Mouse (Mus musculus): Measurements from ENCODE around the gene Myo6. TPM values are rescaled to one million over a fixed set of nuclear protein-coding genes. Genes with fewer than 3 reads are reported as not detected.

Myo6 gene
- polyA plus RNA-seq, 1 experiment from 2014 or later: 60.8 TPM

- no peak overlapping the region for H3K4me3 ChIP-seq (ENCODE audit: low read length)
- no peak overlapping the region for H3K9ac ChIP-seq (ENCODE audit: low read depth, low read length)
- 0 out of 2 replicates have a peak, but pooled peaks have one; percentile 6 for ATAC-seq (ENCODE audit: low FRiP score, low TSS enrichment)
- H3K36me3 ChIP-seq (ENCODE audit: control insufficient read depth, insufficient read depth, low read length): no peaks in the 10 kb centered on the region; the same call in 1 of the 2 replicates
- no peak overlapping the region for H3K27ac ChIP-seq (ENCODE audit: low read depth, low read length)
- WGBS: 76% methylated on average over 1 of the region's 1 CpGs
- H3K27me3 ChIP-seq (ENCODE audit: control insufficient read depth, insufficient read depth, low read length): no peaks in the 10 kb centered on the region
- no peaks in the 10 kb centered on the region for H3K4me1 ChIP-seq (ENCODE audit: control insufficient read depth, insufficient read depth, low read length)
- no peak overlapping the region for H3K4me2 ChIP-seq (replicated peaks; ENCODE audit: low read depth, low read length)
- H3K9me3 ChIP-seq (ENCODE audit: control insufficient read depth, low read length): peaks cover 4% of the 10 kb centered on the region
Observed at GRCm38 (mm10) chr9:80237184-80237799, 72.5 kb downstream of the Myo6 start.

GRCm38 (mm10) chr9:80241719-80242118 is 76.9 kb downstream of the Myo6 start:
- ATAC-seq (ENCODE audit: low FRiP score, low TSS enrichment): no peak
- H3K9me3 ChIP-seq (ENCODE audit: control insufficient read depth, low read length): peaks cover 4% of the 10 kb centered on the region
- no peak overlapping the region for H3K9ac ChIP-seq (ENCODE audit: low read depth, low read length)
- H3K4me3 ChIP-seq (ENCODE audit: low read length): no peak overlapping the region
- 73% methylated on average over 6 of the region's 6 CpGs for WGBS
- no peak overlapping the region for H3K27ac ChIP-seq (ENCODE audit: low read depth, low read length)
- H3K4me2 ChIP-seq (replicated peaks; ENCODE audit: low read depth, low read length): no peak overlapping the region
- no peaks in the 10 kb centered on the region for H3K27me3 ChIP-seq (ENCODE audit: control insufficient read depth, insufficient read depth, low read length)
- no peaks in the 10 kb centered on the region for H3K4me1 ChIP-seq (ENCODE audit: control insufficient read depth, insufficient read depth, low read length)
- H3K36me3 ChIP-seq (ENCODE audit: control insufficient read depth, insufficient read depth, low read length): peaks cover 1% of the 10 kb centered on the region; the same call in 1 of the 2 replicates

- Histone ChIP-seq H3K9ac (ENCODE audit: low read depth, low read length) (no peak overlapping the region), H3K4me1 (ENCODE audit: control insufficient read depth, insufficient read depth, low read length) (no peaks in the 10 kb centered on the region), H3K4me3 (ENCODE audit: low read length) (no peak overlapping the region), H3K36me3 (ENCODE audit: control insufficient read depth, insufficient read depth, low read length) (no peaks in the 10 kb centered on the region; the same call in 1 of the 2 replicates), H3K27me3 (ENCODE audit: control insufficient read depth, insufficient read depth, low read length) (no peaks in the 10 kb centered on the region), H3K4me2 (replicated peaks; ENCODE audit: low read depth, low read length) (no peak overlapping the region), H3K9me3 (ENCODE audit: control insufficient read depth, low read length) (no peaks in the 10 kb centered on the region), H3K27ac (ENCODE audit: low read depth, low read length) (no peak overlapping the region)
- 87% methylated on average over 10 of the region's 10 CpGs for WGBS
- no peak for ATAC-seq (ENCODE audit: low FRiP score, low TSS enrichment)
Observed at GRCm38 (mm10) chr9:80252146-80252545, 87.3 kb downstream of the Myo6 start.

GRCm38 (mm10) chr9:80253241-80253640 is 88.4 kb downstream of the Myo6 start:
- no peak overlapping the region for H3K27ac ChIP-seq (ENCODE audit: low read depth, low read length)
- H3K9ac ChIP-seq (ENCODE audit: low read depth, low read length): no peak overlapping the region
- H3K4me2 ChIP-seq (replicated peaks; ENCODE audit: low read depth, low read length): no peak overlapping the region
- 89% methylated on average over 9 of the region's 9 CpGs for WGBS
- H3K36me3 ChIP-seq (ENCODE audit: control insufficient read depth, insufficient read depth, low read length): no peaks in the 10 kb centered on the region; the same call in 1 of the 2 replicates
- no peaks in the 10 kb centered on the region for H3K9me3 ChIP-seq (ENCODE audit: control insufficient read depth, low read length)
- no peak overlapping the region for H3K4me3 ChIP-seq (ENCODE audit: low read length)
- no peak for ATAC-seq (ENCODE audit: low FRiP score, low TSS enrichment)
- H3K27me3 ChIP-seq (ENCODE audit: control insufficient read depth, insufficient read depth, low read length): no peaks in the 10 kb centered on the region
- H3K4me1 ChIP-seq (ENCODE audit: control insufficient read depth, insufficient read depth, low read length): no peaks in the 10 kb centered on the region

- Histone ChIP-seq H3K4me2 (replicated peaks; ENCODE audit: low read depth, low read length) (no peak overlapping the region), H3K36me3 (ENCODE audit: control insufficient read depth, insufficient read depth, low read length) (no peaks in the 10 kb centered on the region), H3K4me3 (ENCODE audit: low read length) (no peak overlapping the region), H3K9ac (ENCODE audit: low read depth, low read length) (no peak overlapping the region), H3K9me3 (ENCODE audit: control insufficient read depth, low read length) (no peaks in the 10 kb centered on the region), H3K4me1 (ENCODE audit: control insufficient read depth, insufficient read depth, low read length) (no peaks in the 10 kb centered on the region), H3K27me3 (ENCODE audit: control insufficient read depth, insufficient read depth, low read length) (no peaks in the 10 kb centered on the region), H3K27ac (ENCODE audit: low read depth, low read length) (no peak overlapping the region)
- no peak for ATAC-seq (ENCODE audit: low FRiP score, low TSS enrichment)
- 83% methylated on average over 2 of the region's 2 CpGs for WGBS
Observed at GRCm38 (mm10) chr9:80256561-80256960, 91.7 kb downstream of the Myo6 start.

- ATAC-seq (ENCODE audit: low FRiP score, low TSS enrichment): peak; percentile 88; the same call in 1 of the 2 replicates
- Histone ChIP-seq H3K36me3 (ENCODE audit: control insufficient read depth, insufficient read depth, low read length) (no peaks in the 10 kb centered on the region), H3K4me1 (ENCODE audit: control insufficient read depth, insufficient read depth, low read length) (no peaks in the 10 kb centered on the region), H3K4me2 (replicated peaks; ENCODE audit: low read depth, low read length) (no peak overlapping the region), H3K9ac (ENCODE audit: low read depth, low read length) (no peak overlapping the region), H3K27me3 (ENCODE audit: control insufficient read depth, insufficient read depth, low read length) (no peaks in the 10 kb centered on the region), H3K9me3 (ENCODE audit: control insufficient read depth, low read length) (no peaks in the 10 kb centered on the region), H3K4me3 (ENCODE audit: low read length) (no peak overlapping the region), H3K27ac (ENCODE audit: low read depth, low read length) (no peak overlapping the region)
- 51% methylated on average over 6 of the region's 6 CpGs for WGBS
Observed at GRCm38 (mm10) chr9:80258396-80258795, 93.6 kb downstream of the Myo6 start.

GRCm38 (mm10) chr9:80260905-80261304 is 96.1 kb downstream of the Myo6 start:
- H3K4me1 ChIP-seq (ENCODE audit: control insufficient read depth, insufficient read depth, low read length): no peaks in the 10 kb centered on the region
- ATAC-seq (ENCODE audit: low FRiP score, low TSS enrichment): no peak
- 77% methylated on average over 3 of the region's 3 CpGs for WGBS
- H3K4me2 ChIP-seq (replicated peaks; ENCODE audit: low read depth, low read length): no peak overlapping the region
- no peak overlapping the region for H3K27ac ChIP-seq (ENCODE audit: low read depth, low read length)
- H3K9ac ChIP-seq (ENCODE audit: low read depth, low read length): no peak overlapping the region
- no peak overlapping the region for H3K4me3 ChIP-seq (ENCODE audit: low read length)
- no peaks in the 10 kb centered on the region for H3K27me3 ChIP-seq (ENCODE audit: control insufficient read depth, insufficient read depth, low read length)
- no peaks in the 10 kb centered on the region for H3K9me3 ChIP-seq (ENCODE audit: control insufficient read depth, low read length)
- 0 out of 2 replicates have a peak, but pooled peaks cover 3% of the 10 kb centered on the region for H3K36me3 ChIP-seq (ENCODE audit: control insufficient read depth, insufficient read depth, low read length)

- H3K4me2 ChIP-seq (replicated peaks; ENCODE audit: low read depth, low read length): no peak overlapping the region
Observed at GRCm38 (mm10) chr9:80262367-80263026, 97.7 kb downstream of the Myo6 start.

GRCm38 (mm10) chr9:80266086-80266485 is 101.3 kb downstream of the Myo6 start:
- no peak for ATAC-seq (ENCODE audit: low FRiP score, low TSS enrichment)
- Histone ChIP-seq H3K4me3 (ENCODE audit: low read length) (no peak overlapping the region), H3K9ac (ENCODE audit: low read depth, low read length) (no peak overlapping the region), H3K36me3 (ENCODE audit: control insufficient read depth, insufficient read depth, low read length) (0 out of 2 replicates have a peak, but pooled peaks cover 3% of the 10 kb centered on the region), H3K4me1 (ENCODE audit: control insufficient read depth, insufficient read depth, low read length) (no peaks in the 10 kb centered on the region), H3K27me3 (ENCODE audit: control insufficient read depth, insufficient read depth, low read length) (no peaks in the 10 kb centered on the region), H3K9me3 (ENCODE audit: control insufficient read depth, low read length) (no peaks in the 10 kb centered on the region), H3K4me2 (replicated peaks; ENCODE audit: low read depth, low read length) (no peak overlapping the region), H3K27ac (ENCODE audit: low read depth, low read length) (no peak overlapping the region)
- 92% methylated on average over 7 of the region's 7 CpGs for WGBS

More at GRCm38 (mm10) chr9:80262367-80263026, 97.7 kb downstream of the Myo6 start:
- 0 out of 2 replicates have a peak, but pooled peaks cover 3% of the 10 kb centered on the region for H3K36me3 ChIP-seq (ENCODE audit: control insufficient read depth, insufficient read depth, low read length)
- H3K9ac ChIP-seq (ENCODE audit: low read depth, low read length): no peak overlapping the region
- 41% methylated on average over 8 of the region's 8 CpGs for WGBS
- H3K4me1 ChIP-seq (ENCODE audit: control insufficient read depth, insufficient read depth, low read length): no peaks in the 10 kb centered on the region
- no peak for ATAC-seq (ENCODE audit: low FRiP score, low TSS enrichment)
- H3K27me3 ChIP-seq (ENCODE audit: control insufficient read depth, insufficient read depth, low read length): no peaks in the 10 kb centered on the region
- no peaks in the 10 kb centered on the region for H3K9me3 ChIP-seq (ENCODE audit: control insufficient read depth, low read length)
- no peak overlapping the region for H3K4me3 ChIP-seq (ENCODE audit: low read length)
- no peak overlapping the region for H3K27ac ChIP-seq (ENCODE audit: low read depth, low read length)
